Mouse (Mus musculus) E14TG2a.4 (cell line): Measurements from ENCODE around the gene Eppin.

Experiments used
- CTCF ChIP-seq: conservative IDR thresholded peaks from 2 replicates; pipeline ENCODE4 v1.5.1; 2014; ENCODE audit warnings: low read length
- NANOG ChIP-seq: IDR thresholded peaks from 2 replicates; pipeline ENCODE4 v1.6.1; 2014; ENCODE audit warnings: borderline replicate concordance, low read length, mixed read lengths
- POU5F1 ChIP-seq: IDR thresholded peaks from 2 replicates; pipeline ENCODE4 v1.6.1; 2014; ENCODE audit warnings: low read length, borderline replicate concordance

DNA sequence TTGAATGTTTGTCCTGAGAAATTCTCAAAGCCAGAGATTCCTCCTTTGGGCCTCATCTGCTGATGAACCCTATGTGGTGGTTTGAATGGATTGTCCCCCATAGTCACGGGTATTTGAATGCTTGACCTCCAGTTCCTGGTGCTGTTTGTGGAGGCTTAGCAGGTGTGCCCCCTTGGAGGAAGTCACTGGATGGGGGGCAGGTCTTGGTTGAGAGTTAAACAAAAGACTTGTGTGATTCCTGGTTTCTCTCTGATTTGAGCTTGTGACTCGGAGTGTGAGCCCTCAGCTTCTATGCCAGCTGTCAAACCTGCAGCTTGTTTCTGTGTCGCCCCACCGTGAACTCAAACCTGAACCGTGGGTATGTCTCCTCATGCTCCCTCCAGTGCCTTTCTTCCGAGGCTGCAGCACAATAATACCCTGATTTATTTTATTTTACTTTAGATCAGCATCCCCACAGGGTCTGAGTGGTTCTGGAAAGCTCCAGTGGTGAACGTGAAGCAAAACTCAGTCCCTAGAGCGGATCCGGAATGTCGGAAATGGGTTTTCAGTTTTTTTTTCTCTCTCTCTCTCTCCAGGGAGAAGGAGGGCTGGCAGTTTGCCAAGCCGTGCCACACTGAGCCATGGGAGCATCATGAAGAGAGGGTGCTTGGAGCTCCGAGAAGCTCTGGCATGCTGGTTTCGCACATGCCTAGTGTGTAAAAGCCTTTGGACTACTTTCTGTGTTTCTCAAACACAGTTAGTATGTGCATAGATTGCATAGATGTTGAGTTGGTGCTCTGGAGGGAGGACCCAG lies 48.7 kb upstream of the Eppin start:
- TF ChIP-seq CTCF (no peak), POU5F1 (no peak), NANOG (no peak; the same call in 1 of the 2 replicates)
